Mouse (Mus musculus): ENCODE results near the gene Prkcz.

DNA sequence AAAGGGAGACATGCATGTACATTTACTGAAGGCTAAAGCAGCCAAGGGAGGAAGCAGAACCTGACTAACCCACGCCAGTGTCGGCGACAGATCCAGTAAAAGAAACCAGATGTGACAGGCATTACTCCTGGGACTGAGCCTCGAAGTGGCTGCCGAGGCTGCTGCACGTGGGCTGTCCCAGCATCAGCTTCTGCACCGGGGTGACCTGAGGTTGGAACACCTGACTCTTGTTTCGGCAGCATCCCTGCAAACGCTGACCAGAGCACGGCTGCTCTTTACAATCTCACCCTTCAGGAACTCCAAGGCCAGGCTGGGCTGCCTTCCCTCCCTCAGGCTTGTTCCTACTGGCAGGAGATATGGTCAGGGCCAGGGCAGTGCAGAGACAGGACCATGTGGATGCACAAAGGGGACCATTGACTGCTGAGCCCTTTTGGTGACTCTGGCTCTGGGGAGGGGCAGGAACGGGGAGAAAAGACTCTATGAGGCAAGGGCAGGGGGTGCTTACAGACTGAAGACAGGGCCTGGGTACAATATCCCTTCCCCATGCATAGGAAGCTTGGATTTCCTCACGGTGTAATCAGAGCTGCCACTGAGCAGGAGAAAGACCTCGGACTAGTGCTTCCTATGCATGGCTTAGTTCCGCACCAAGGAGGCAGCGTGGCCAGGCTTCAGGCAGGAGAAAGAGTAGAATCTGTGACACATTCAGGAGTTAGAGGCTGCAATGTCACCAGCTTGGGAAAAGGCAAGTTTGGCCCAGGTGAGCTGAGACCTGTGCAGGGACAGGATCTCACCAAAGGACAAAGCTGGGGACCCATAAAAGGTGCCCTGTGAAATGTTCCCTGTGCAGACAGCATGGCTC is 76.4 kb downstream of the Prkcz start:
- TF ChIP-seq POLR2A (IDR thresholded peaks at IDR 0.05; ENCODE audit: low read depth, low read length) (no peak), CTCF (IDR thresholded peaks at IDR 0.05; ENCODE audit: extremely low read depth, insufficient read length, insufficient replicate concordance, low read depth, low read length) (no peak)
